Mouse (Mus musculus) brain, embryonic 14.5 days (tissue): ENCODE measurements at regions not wholly inside any gene's neighbourhood (a gene's known extent, or its start where the extent isn't known, plus 50 kb on each side); places are given as distances from the start of the nearest gene placed in this dataset.

Experiments used
- CTCF ChIP-seq: fragments of 200-500 bp; IDR thresholded peaks from 2 replicates; pipeline ENCODE4 v1.5.1; 2012; ENCODE audit warnings: inconsistent platforms, mild to moderate bottlenecking, moderate library complexity, borderline replicate concordance; ENCODE audit not compliant: insufficient read depth, insufficient read length; ENCODE audit errors: extremely low read depth
- POLR2A ChIP-seq: fragments of 200-500 bp; IDR thresholded peaks from 2 replicates; pipeline ENCODE4 v1.6.1; 2012; ENCODE audit warnings: mild to moderate bottlenecking, inconsistent platforms, borderline replicate concordance; ENCODE audit not compliant: poor library complexity, insufficient read depth, insufficient read length, severe bottlenecking; ENCODE audit errors: extremely low read depth

GRCm38 (mm10) chr15:62477779-62478178 is 1367.2 kb downstream of the Gsdmc2 start:
- no peak for TF ChIP-seq CTCF
- TF ChIP-seq POLR2A, result no peak
